Mouse (Mus musculus): Measurements from ENCODE around the gene Abr.

Gene Abr

DNA sequence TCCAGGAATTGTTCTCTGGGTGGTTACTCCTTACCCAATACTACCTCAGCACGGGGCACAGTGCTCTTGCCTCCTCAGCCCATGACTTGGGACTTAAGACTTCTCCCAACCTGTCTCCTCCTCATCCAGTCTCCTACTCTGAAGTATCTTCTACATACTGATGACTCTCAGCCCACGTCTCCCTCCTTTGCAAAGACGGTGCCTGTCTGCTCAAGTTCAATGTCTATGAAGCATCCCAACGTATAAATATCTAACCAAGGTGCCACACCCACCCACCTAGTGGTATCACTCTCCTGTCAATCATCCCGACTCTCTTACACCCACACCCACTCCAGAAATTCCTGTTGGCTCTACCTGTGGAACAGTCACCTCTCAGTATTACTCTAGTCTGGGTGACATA is 103.5 kb downstream of the Abr start:
- no peak for DNase-seq (ENCODE audit: low read depth, low spot score)

DNA sequence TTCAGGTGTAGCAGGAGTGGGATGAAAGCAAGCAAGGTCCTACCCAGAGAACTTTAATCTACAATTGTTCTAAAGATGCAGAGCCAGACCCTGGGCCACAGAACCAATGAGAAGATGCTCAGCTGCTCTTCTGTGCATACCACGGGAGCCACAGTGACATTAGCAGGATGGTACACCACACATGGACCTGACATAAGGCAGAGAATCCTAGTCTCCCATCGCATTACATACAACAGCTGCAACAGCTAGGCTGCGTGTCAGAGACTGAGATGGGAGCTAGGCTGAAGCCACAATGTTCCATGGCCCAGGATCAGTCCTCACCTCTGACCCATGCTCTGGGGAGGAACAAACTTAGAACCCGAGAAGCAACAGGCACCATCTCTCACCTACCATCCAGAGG is 104.0 kb downstream of the Abr start:
- no peak for DNase-seq (ENCODE audit: low read depth, low spot score)

DNA sequence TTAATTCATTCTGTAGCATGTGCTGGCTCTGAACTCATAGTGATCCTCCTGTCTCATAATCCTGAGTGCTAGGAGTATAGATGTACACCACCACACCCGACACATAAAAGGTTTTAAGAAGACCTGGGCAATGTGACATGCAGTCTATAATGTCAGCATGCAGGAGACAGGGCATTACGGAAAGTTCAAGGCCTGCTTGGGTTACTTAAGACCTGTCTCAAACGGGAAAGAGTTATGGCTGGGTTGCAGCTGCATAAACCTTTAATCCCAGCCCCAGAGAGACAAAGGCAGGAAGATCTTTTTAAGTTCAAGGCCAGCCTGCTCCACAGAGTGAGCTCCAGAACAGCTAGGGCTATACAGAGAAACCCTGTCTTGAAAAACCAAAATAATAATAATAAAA is 105.2 kb downstream of the Abr start:
- no peak for DNase-seq (ENCODE audit: low read depth, low spot score)

- DNase-seq (ENCODE audit: low read depth, low spot score): no peak
These were observed 107.0 kb downstream of the Abr start for GRCm38 (mm10) chr11:76515123-76515522.

DNA sequence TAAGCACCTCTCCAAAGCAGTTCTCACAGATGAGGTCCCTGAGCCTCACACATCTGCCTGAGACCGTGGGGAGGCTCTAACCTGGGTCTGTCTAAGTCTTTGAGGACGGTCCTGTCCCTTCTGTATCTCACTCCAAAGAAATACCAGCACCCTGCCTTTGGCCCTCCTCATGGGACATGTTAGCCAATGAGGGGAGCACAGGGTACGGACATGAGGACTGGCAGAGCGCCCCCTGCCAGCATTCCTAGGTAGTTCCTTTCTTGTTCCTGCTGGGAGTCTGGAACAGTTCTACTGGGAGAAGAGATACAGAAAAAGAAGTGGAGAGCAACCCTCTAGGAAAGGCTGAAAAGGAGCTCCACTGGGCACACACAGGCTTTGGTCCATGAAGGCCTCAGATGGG is 111.1 kb downstream of the Abr start:
- no peak for DNase-seq (ENCODE audit: low read depth, low spot score)

- DNase-seq (ENCODE audit: low read depth, low spot score): no peak
These were observed 112.1 kb downstream of the Abr start for GRCm38 (mm10) chr11:76509751-76510723.

DNA sequence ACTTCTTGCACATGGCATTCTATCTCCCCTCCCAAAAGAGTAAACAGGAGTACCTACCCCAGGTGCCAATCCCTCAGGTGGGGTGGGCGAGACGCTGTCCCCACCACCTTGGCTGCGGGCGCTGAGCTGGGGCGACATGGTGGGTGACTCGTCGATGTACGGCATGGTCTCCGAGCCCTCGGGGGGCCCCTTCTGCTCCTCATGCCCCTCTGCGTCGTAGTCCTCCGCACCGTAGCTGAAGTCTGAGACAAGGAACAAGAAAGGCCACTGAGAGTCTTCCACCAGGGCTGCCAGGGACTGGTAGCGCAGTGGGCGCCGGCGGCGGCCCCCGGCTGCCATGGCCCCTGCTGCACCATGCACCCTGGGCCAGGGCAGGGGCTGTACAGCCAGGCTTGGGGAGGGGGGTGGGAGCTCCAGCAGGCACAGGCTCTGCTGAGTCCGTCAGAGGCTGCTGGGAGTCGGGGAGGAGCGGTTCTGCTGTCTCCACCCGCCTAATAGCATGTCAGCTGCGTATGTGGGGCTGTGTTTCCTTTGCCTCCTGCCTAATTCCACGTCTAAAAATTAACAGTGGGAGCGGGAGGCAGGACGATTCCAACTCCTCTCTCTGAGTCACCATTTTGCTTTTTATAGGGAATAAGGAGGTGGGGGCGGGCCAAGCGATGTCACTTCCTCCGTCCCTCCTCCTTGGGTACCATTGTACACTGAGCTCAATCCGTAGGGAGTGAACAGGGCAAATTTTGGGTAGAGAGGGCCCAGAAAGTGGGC is 113.1 kb downstream of the Abr start:
- DNase-seq (ENCODE audit: low read depth, low spot score): no peak

DNA sequence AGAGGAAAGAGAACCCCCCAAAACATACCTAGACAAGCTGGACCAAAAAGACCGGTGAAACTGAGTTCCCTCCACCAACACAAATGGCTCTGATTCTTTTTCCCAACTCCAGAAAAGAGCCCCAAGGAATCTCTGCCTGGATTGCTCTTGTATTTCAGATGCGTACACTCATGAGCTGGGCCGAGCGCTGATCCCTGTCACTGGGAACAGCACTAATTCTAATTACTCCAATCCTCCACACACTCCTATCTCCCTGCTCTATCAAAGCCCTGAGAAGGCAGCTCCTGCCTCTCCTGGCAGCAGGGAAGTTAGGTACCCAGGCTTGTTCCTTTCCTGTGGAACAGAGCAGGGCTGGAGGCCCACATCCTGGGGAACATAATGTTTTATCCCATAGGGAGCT is 114.0 kb downstream of the Abr start:
- DNase-seq (ENCODE audit: low read depth, low spot score): no peak

DNA sequence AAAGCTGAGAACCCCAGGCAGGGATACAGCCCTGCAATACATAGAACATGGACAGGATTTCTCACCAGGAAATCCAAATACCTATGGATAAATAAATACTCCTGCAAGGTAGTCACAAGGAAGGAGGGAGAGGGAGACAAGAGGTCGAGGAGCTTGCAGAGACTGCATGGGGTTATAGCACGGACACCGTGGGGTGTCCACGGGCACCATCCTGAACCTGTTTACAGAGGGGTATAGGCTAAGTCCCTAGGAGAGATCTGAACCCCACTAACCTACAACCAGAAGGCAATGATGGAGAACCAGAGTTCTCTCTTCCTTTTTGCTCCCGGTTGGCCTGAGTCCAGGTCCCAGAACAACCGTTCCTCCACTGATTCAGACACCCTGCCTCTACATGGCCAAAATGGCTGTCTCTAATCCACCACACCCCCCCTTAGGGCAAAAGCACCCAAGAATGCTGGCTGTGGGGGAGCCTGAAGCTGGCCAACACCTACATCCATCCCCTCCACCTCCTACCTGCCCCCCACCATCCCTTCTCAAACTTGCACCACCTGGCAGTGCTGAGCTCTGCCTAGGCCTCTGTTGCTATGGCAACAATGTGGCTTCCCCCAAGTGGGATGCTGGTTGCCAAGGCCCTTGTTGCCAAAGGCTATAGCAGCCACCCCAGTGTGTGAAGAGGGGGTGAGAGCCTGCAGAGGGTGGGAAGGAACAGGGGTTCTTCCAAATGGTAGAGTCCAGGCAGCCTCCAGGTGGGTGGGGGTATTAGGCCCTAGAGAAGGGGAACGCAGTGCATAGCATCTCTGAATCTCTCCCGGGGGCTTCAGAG is 114.6 kb downstream of the Abr start:
- DNase-seq (ENCODE audit: low read depth, low spot score): no peak

DNA sequence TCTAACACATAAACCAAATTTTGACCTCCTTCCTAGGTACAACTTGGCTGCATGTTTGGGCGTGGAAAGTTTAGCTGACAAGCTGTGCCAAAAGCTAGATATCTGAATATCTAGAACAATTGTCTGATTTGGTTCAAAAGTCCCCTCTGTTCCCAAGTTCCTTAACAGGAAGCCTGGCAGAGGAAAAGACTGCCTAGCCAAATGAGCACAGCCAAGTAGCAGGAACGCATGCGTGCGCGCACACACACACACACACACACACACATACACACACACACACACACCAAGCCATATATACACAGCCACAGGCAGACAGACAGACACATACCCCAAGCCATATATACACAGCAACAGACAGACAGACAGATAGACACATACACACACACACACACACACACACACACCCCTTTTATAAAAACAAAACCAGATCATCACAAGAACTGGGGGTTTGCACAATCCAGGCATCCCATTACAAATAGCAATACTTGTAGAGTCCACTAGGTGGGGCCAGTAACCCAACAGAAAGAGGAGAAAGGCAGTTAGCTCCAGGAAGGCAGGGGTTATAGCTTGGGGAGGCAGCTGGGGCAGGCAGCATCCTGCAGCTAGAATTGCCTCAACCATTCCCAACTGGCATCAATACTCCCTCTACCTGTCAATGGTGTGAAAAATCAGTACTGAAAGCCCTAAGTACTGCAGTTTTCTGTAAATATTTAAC is 115.4 kb downstream of the Abr start:
- DNase-seq (ENCODE audit: low read depth, low spot score): peak; percentile 76

DNA sequence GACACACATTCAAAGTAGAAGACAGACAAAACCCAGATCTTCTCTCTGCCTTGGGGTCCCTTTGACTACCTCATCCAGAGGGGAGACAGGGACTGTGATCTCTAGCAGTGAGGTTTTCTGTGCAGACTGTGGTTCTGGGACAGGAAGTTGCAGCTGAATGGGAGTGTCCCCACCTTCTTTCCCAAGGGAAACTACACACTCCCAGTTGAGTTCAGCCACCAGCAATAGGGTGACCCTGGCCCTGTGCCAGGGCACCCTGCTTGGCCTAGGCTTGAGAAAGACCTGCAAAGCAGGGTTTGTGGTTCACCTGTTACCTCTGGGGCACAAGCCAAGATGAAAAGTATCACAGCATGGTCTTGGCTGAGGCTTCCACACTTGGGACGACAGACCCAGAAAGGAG is 117.0 kb downstream of the Abr start:
- DNase-seq (ENCODE audit: low read depth, low spot score): no peak

DNA sequence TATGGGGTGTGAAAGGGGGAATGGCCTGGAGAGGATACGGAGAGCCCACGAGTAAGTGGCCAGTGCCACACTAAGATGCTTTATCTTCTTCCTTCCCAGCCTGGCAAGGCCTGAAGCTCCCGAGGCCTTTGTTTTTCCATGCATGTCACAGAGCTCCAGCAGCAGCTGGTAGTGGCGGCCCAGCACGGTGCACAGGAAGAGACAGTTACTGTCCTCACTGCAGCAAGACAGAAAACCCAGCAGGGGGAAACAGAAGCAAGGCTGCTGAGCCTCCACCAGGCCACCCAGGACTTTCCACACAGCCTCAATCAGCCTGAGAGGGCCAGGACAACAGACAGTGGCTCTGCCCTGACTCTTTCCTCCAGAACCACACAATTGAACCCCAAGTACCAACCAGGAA is 118.1 kb downstream of the Abr start:
- no peak for DNase-seq (ENCODE audit: low read depth, low spot score)

DNA sequence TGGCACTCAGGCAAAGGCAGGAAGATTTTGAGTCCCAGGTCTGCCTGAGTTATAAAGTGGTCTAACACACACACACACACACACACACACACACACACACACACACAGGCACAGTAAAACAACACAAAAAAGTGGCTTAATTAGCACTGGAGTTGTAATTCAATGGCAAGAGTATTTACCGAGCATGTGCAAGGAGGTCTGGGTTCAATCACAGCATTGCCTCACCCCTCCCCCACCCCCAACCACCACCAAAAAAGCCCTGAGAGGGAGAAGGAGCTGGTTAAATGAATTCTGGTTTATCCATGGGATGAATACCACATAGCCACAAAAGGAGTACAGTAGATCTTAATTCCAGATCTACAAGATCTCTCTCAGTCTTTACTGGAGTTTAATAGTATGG is 122.1 kb downstream of the Abr start:
- no peak for DNase-seq (ENCODE audit: low read depth, low spot score)

- no peak for DNase-seq (ENCODE audit: low read depth, low spot score)
These were observed 122.5 kb downstream of the Abr start for GRCm38 (mm10) chr11:76499564-76499963.

- DNase-seq (ENCODE audit: low read depth, low spot score): no peak
These were observed 124.4 kb downstream of the Abr start for GRCm38 (mm10) chr11:76497769-76498152.

- no peak for DNase-seq (ENCODE audit: low read depth, low spot score)
These were observed 124.9 kb downstream of the Abr start for GRCm38 (mm10) chr11:76497066-76497768.

GRCm38 (mm10) chr11:76496086-76496771 is 125.9 kb downstream of the Abr start:
- DNase-seq (ENCODE audit: low read depth, low spot score): peak; percentile 85

- peak; percentile 42 for DNase-seq (ENCODE audit: low read depth, low spot score)
These were observed 126.7 kb downstream of the Abr start for GRCm38 (mm10) chr11:76495127-76496028.

Data from CD4-positive, CD25-positive, alpha-beta regulatory T cell, adult 2 months (primary cell).